Mouse (Mus musculus): ENCODE measurements around the gene Tm4sf5.

The Tm4sf5 gene

GRCm38 (mm10) chr11:70553940-70554339 lies 48.9 kb downstream of the Tm4sf5 start:
- no peak for DNase-seq

- no peak for DNase-seq
Measured at GRCm38 (mm10) chr11:70557545-70557944, 52.5 kb downstream of the Tm4sf5 start.
